Mouse (Mus musculus) hindlimb bud, embryonic 11.5 days (tissue): Measurements from ENCODE around the gene Srcin1.

ENCODE experiments used
- DNase-seq: peaks from one replicate; pipeline ENCODE4 v3.0.0-alpha.2; 2012; ENCODE audit warnings: low read depth, low spot score; ENCODE audit errors: extremely low spot score

The Srcin1 gene

GRCm38 (mm10) chr11:97471276-97471675, 104.7 kb downstream of the Srcin1 start:
- DNase-seq, result no peak

GRCm38 (mm10) chr11:97469828-97470227, 106.2 kb downstream of the Srcin1 start:
- no peak for DNase-seq

GRCm38 (mm10) chr11:97468639-97469287, 107.2 kb downstream of the Srcin1 start:
- DNase-seq, result peak; percentile 87

GRCm38 (mm10) chr11:97466444-97467160, 109.4 kb downstream of the Srcin1 start:
- DNase-seq, result no peak

- DNase-seq, result no peak
Measured at GRCm38 (mm10) chr11:97465957-97466356, 110.0 kb downstream of the Srcin1 start.

- no peak for DNase-seq
Measured at GRCm38 (mm10) chr11:97463991-97464390, 112.0 kb downstream of the Srcin1 start.

- no peak for DNase-seq
Measured at GRCm38 (mm10) chr11:97463166-97463565, 112.8 kb downstream of the Srcin1 start.

- DNase-seq, result no peak
Measured at GRCm38 (mm10) chr11:97462538-97462937, 113.4 kb downstream of the Srcin1 start.

GRCm38 (mm10) chr11:97461307-97461820, 114.6 kb downstream of the Srcin1 start:
- no peak for DNase-seq
